Mouse (Mus musculus) gastrocnemius, adult 8-10 months (tissue): Measurements from ENCODE around the gene Kctd6. TPM values are rescaled to one million over a fixed set of nuclear protein-coding genes. Genes with fewer than 3 reads are reported as not detected.

Experiments used
- DNase-seq, 2 experiments: peaks; one replicate each; pipeline ENCODE4 v3.0.0; 2022; ENCODE audit warnings: low spot score in 2 of 2
- total RNA-seq, 4 experiments: library from RNA; stranded (reverse); gene quantifications; 2 replicates each; pipeline ENCODE4 v1.2.4; 2022

The Kctd6 gene
- total RNA-seq, 4 experiments from 2014 or later: 7.7 to 10.4 (median 8.2) TPM

DNA sequence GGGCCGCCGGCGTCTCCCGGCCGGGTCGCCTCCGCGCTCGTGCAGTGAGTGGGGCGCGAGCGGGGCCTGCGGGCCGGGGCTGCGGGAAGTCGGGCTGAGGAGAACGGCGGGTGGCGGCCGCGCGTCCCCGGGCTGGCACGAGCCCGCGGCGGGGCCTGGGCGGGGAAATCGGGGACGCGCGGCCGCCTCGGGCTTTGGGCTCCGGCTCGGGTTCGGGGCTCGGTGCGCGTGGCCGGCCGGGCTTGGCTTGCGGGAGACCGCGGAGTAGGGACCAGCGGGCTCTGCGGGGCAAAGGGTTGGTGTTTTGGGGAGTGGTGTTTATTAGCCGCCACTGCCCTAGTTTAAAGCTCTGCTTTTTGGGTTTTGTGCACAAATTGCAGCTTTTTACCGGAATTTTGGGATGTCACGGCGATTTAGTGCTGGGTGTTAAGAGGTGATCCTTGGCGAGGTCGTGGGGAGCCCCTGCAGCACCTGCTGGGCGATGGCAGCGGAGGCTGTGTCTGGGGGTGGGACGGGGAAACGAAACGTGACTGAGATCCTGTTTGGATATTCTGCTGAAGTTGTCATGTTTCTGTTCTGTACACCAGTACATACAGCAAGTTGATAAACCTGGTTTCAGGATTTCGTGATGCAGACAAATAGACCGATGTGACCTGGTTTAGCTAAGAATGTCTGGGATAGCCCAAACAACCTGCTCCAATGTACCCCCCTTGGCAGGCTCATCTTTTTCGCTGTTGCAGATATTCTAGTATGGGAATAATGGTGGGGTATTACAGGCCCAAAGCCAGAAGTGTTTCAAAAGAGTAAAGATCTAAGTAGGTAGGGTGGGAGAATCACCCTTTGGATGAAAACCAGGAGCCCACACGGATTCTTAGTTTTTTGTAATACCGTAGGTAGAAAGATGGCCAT is 613 bp downstream of the Kctd6 start:
- DNase-seq: peak; percentile 51 to 65

DNA sequence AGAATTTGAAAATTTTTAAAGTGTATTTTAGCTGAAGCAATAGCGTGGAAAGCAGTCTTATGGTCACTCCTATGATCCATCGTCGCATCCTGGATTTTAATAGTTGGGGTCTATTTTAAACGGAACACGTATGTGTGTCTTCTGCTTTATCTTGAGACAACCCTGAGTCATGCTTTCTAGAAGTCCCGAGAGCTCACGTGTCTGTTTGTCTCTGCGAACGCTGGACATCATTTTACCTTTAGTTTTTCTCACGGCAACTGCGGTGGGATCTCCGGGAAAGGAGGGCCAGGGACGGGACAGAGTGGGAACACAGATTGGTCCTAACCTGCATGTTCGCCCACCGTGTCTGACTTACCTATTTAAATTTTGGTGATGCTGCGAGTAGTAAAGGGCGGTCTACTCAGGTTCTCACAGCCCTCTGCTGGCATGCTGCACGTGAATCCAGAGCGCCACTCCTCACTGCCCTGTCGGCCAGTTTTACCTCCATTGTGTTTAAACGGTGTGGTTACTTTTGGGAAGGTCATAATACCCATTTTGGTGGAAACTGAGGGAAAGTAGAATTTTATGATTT is 1.4 kb downstream of the Kctd6 start:
- no peak for DNase-seq

- no peak for DNase-seq
Observed at GRCm38 (mm10) chr14:8216100-8216499, 2.2 kb downstream of the Kctd6 start.

DNA sequence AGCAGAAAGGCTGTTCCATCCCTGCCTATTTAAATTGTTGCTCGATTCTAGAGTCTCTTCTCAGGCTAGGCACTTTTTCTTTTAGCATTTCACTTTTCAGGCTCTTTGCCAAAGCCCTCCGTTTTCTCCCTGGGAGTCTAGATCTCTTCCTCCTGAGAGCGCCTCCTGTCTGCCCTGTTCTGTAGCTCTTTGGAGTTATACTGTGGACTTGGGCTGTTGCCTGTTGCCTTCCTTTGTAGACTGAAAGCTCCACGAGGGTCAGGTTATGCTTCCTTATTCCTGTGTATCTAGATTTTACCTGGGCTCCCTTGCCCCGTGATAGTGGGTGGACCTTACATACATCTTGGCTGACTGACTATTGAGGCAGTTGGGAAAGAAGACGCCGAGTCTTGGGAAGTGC is 4.3 kb downstream of the Kctd6 start:
- no peak for DNase-seq

- DNase-seq: no peak
Observed at GRCm38 (mm10) chr14:8218730-8219380, 4.9 kb downstream of the Kctd6 start.

GRCm38 (mm10) chr14:8219876-8220275 is 5.9 kb downstream of the Kctd6 start:
- DNase-seq: no peak

GRCm38 (mm10) chr14:8220306-8220705 is 6.4 kb downstream of the Kctd6 start:
- no peak for DNase-seq

GRCm38 (mm10) chr14:8220912-8221311 is 7.0 kb downstream of the Kctd6 start:
- DNase-seq: no peak

GRCm38 (mm10) chr14:8222561-8222960 is 8.6 kb downstream of the Kctd6 start:
- DNase-seq: no peak

- DNase-seq: no peak
Observed at GRCm38 (mm10) chr14:8223506-8224293, 9.8 kb downstream of the Kctd6 start.

- no peak for DNase-seq
Observed at GRCm38 (mm10) chr14:8224805-8225204, 10.9 kb downstream of the Kctd6 start.

- no peak for DNase-seq
Observed at GRCm38 (mm10) chr14:8229367-8230019, 15.6 kb downstream of the Kctd6 start.

GRCm38 (mm10) chr14:8232155-8232910 is 18.4 kb downstream of the Kctd6 start:
- no peak for DNase-seq

- DNase-seq: no peak
Observed at GRCm38 (mm10) chr14:8233252-8233651, 19.3 kb downstream of the Kctd6 start.

DNA sequence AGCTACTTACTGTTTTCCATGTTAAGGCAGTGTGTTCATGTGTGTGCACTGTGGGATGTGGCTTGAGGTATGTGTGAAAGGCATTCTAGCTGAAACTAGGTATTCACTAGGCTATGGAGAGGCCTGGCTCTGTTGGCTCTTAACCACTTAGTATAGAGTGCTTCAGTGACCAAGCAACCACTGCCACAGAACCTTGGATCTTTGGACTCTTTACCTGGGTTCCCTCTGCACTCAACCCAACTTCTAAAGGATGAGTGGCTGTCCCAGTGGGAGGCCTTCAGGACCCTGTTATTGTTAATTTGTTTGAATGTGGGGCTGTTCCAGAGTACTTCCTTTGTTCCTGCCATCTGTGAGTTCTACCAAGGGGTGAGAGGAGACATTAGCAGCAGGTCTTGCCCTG is 27.9 kb downstream of the Kctd6 start:
- DNase-seq: no peak

- DNase-seq: no peak
Observed at GRCm38 (mm10) chr14:8242388-8242920, 28.5 kb downstream of the Kctd6 start.

DNA sequence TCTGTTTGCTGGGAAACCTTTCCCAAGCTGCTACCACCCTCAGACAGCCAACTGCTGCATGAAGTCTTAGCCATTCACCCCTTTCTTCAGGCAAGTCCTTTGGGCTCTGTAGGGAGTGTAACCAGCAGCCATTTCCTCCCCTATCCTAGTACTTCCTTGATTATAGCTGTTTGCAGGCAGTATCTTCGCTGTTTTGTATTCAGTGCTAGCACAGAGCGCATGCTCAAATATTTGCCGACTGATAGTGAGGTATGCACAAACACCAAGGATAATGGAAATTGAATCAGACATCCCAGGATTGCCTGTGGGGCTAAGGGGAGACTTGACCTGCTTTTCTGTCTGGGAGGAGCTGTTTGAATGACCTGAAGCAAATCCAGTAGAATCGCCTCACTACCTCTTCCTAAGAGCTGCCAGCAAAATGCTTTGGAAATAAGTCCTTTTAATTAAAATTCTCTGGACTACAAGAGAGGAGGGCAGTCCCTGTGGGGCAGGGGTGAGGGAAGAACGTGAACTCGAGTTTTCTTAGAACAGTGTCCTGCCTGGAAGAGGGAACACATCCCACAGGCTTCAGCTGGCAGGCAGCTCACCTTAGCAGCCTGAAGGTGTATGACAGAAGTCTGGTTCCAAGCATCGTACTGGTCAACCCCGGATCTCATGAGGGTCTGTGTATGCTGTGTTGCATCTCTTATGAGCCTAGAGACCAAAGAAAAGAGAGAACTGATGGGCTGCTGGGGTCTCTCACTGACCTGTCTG is 29.4 kb downstream of the Kctd6 start:
- no peak for DNase-seq

- DNase-seq: no peak
Observed at GRCm38 (mm10) chr14:8244211-8244611, 30.3 kb downstream of the Kctd6 start.

GRCm38 (mm10) chr14:8246878-8247277 is 32.9 kb downstream of the Kctd6 start:
- no peak for DNase-seq
